Comparison of ENCODE assay signal across 26 mouse cellular contexts in the genomic region with DNA sequence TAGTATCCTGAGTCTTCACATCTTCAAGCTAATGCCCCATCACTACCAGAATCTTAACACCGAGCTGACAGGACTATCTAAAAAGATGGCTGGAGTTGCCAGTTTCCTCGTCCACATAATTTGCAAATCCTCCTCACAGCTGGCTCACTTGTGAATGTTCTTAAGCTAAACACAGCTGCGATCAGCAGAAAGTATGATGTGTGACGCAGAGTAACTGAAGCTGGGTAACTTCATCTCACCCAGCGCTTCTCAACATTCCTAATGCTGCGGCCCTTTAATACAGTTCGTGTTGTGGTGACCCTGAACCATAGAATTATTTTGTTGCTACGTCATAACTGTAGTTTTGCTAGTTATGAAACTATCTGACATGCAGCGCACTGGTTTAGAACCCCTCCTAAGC.
"Had no signal": no experiment of that assay in that cellular context is flagged by ENCODE, and none has a peak within 500 bp of the region (broad histone marks: within the 10 kb centered on the region; RNA-seq: fewer than 3 reads in every experiment).

No protein-coding gene starts in this region.

- H3K27ac ChIP-seq: gastrocnemius, adult 2 months; heart, embryonic 10.5 days; hindbrain, embryonic 10.5 days; hindbrain, embryonic 12.5 days; hindbrain, embryonic 15.5 days; hindbrain, postnatal 0 days; kidney, embryonic 15.5 days; kidney, postnatal 0 days; limb, embryonic 13.5 days; limb, embryonic 15.5 days; liver, embryonic 12.5 days; liver, embryonic 14.5 days had no signal

- H3K27me3 ChIP-seq: heart, embryonic 12.5 days; hindbrain, embryonic 12.5 days; hindbrain, embryonic 15.5 days; kidney, embryonic 15.5 days; limb, embryonic 13.5 days; limb, embryonic 15.5 days; liver, embryonic 12.5 days had no signal

- H3K9ac ChIP-seq: heart, embryonic 12.5 days; hindbrain, embryonic 12.5 days; hindbrain, embryonic 15.5 days; kidney, embryonic 15.5 days; limb, embryonic 13.5 days; limb, embryonic 15.5 days; liver, embryonic 12.5 days; liver, embryonic 14.5 days had no signal

- ATAC-seq: hindbrain, postnatal 0 days; intestine, embryonic 16.5 days; liver, embryonic 12.5 days had no signal

- DNase-seq: gastrocnemius, adult 2 months; gastrocnemius, postnatal 10 days; gastrocnemius, postnatal 25 days; heart, postnatal 10 days; heart, postnatal 4 days; kidney, adult 11 months; kidney, adult 2 months; kidney, adult 9 months; kidney, postnatal 14 days; kidney, postnatal 36 days; layer of hippocampus, adult 9-11 months; layer of hippocampus, postnatal 36 days; left cerebral cortex, postnatal 4 days had no signal

- H3K4me3 ChIP-seq: gastrocnemius, adult 2 months; heart, embryonic 10.5 days; heart, embryonic 12.5 days; hindbrain, embryonic 10.5 days; hindbrain, embryonic 12.5 days; hindbrain, embryonic 15.5 days; kidney, embryonic 15.5 days; limb, embryonic 13.5 days; limb, embryonic 15.5 days; liver, embryonic 12.5 days had no signal

- H3K4me2 ChIP-seq: heart, embryonic 12.5 days; hindbrain, embryonic 12.5 days; hindbrain, embryonic 15.5 days; kidney, embryonic 15.5 days; limb, embryonic 13.5 days; limb, embryonic 15.5 days; liver, embryonic 12.5 days had no signal

- H3K4me1 ChIP-seq: heart, embryonic 10.5 days; heart, embryonic 12.5 days; hindbrain, embryonic 10.5 days; hindbrain, embryonic 12.5 days; hindbrain, embryonic 15.5 days; kidney, embryonic 15.5 days; limb, embryonic 15.5 days; liver, embryonic 12.5 days had no signal

- H3K9me3 ChIP-seq: heart, embryonic 10.5 days; heart, embryonic 12.5 days; hindbrain, embryonic 10.5 days; hindbrain, embryonic 12.5 days; hindbrain, embryonic 15.5 days; kidney, embryonic 15.5 days; limb, embryonic 13.5 days; limb, embryonic 15.5 days; liver, embryonic 12.5 days had no signal
